Mouse (Mus musculus) bone marrow, adult 2 months (tissue): Measurements from ENCODE around the gene Dqx1.

Experiments
- CTCF ChIP-seq: fragments of 200-500 bp; IDR thresholded peaks from 2 replicates; pipeline ENCODE4 v1.5.1; 2011; ENCODE audit warnings: low read length, control low read depth; ENCODE audit not compliant: control insufficient read depth, insufficient read depth
- POLR2A ChIP-seq: fragments of 200-500 bp; IDR thresholded peaks from 2 replicates; pipeline ENCODE4 v1.6.1; 2011; ENCODE audit warnings: low read depth, mild to moderate bottlenecking, control low read depth, low read length, borderline replicate concordance; ENCODE audit not compliant: control insufficient read depth

- no peak for TF ChIP-seq POLR2A
- no peak for TF ChIP-seq CTCF
Observed at GRCm38 (mm10) chr6:83095968-83096367, 38.3 kb downstream of the Dqx1 start.
